Mouse (Mus musculus): ENCODE measurements around the gene Dph1.

DNA sequence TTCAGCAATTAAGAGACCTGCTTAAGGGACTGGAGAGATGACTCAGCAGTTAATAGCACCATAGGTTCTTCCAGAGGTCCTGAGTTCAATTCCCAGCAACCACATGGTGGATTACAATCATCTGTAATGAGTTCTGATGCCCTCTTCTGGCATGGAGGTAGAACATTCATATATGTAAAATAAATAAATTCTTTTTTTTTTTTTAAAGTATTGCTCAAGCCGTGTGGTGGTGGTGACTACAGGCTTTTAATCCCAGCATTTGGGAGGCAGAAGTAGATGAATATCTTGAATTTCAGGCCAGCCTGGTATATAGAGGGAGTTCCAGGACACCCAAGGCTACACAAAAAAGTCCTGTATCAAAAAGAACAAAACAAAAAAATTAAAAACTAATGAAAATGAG lies 40.7 kb downstream of the Dph1 start:
- TF ChIP-seq CTCF (IDR thresholded peaks at IDR 0.05; ENCODE audit: borderline replicate concordance, control insufficient read depth, extremely low read depth, insufficient read depth, low read length, poor library complexity) (no peak), POLR2A (IDR thresholded peaks at IDR 0.05; ENCODE audit: control insufficient read depth, extremely low read depth, insufficient read depth, low read length, poor library complexity) (no peak)

Data from thymus, adult 2 months (tissue).